Mouse (Mus musculus): Measurements from ENCODE around the gene Ralgapa2.
A peak's percentile ranks its signal among the peaks of the same experiment; 100 is the strongest.
"Not testable (repeated sequence)": the region's sequence is repeated elsewhere in the genome, so short reads cannot be mapped to it uniquely, and the experiment has no call there.

The Ralgapa2 gene

DNA sequence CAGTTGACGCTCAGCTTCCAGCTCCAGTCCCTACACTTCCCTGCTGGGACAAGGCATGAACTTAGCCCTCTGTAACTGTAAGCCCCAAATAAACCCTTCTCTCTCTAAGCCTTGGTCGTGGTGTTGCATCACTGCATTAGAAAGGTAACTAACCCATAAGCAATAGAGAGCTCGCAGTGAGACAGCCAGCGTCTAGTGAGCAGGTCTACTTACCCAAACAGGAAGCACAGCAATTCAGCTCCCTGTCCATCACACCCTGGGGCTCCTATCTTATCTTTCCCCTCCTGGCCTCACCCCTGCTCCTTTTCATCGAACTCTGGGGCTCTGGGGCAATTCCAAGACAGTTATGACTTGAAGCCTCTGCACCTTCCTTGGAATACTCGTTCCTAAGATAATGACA is 13.8 kb downstream of the Ralgapa2 start:
- no peak for DNase-seq (ENCODE audit: low read depth)

DNA sequence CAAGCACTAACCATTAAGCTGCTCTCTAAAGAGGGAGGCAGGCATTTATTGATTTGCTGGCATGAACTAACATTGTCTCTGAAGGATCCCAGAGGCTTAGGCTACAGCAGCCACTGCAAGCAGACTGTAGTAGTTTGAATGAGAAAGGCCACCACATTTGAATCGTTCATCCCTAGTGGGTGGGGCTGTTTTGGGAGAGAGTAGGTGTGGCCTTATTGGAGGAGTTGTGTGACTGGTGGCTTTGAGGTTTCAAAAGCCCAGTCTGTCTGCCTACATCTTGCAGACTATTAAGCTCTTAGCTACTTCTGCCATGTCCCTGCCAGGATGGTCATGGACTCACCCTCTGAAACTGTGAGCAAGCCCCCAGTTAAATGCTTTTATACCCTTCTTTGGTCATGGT is 15.1 kb downstream of the Ralgapa2 start:
- no peak for DNase-seq (ENCODE audit: low read depth)

DNA sequence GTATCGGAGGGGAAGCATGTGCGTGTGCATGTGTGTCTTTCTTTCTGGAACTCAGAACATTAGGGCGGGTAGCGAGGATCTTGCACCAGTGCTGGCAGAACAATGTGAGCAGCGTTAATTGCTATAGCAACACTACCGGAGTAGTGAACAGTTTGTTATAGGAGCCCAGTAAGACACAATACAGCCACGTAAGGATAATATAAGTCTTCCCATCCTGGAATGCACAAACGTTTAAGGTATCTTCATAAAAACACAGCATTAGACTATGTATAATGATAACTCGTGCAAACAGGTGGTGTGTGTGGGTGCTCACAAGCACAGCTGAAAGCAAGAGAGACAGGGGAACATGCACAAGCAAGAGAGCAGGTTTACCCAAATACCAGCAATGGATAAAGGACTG is 16.4 kb downstream of the Ralgapa2 start:
- DNase-seq (ENCODE audit: low read depth) = no peak

DNA sequence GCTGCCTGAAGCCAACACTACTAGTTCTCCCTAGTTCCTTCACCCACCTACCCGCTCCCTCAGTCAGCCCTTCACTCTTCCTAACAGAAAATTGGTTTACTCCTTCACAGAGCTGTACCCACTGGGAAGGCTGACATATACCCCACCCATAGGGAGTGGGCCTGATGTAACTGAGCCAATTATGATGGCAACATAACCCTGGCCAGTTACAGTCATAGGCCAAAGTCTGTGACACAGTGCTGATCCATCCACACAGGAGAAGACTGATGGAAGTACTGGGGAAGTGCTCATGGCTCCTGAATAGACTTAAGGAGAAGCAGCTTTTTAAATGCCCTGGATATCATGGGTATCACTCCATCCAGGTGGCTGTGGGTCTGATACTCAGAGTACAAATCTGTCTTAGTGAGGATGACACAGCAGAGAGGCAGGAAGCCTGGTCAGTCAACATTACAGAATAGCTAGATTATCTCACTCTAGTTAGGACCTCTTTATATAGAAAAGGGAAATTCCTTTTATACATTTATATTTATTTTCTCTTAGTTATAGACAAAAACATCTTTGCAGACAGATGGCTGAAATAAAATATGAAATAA is 18.7 kb downstream of the Ralgapa2 start:
- DNase-seq (ENCODE audit: low read depth) = peak; percentile 40

DNA sequence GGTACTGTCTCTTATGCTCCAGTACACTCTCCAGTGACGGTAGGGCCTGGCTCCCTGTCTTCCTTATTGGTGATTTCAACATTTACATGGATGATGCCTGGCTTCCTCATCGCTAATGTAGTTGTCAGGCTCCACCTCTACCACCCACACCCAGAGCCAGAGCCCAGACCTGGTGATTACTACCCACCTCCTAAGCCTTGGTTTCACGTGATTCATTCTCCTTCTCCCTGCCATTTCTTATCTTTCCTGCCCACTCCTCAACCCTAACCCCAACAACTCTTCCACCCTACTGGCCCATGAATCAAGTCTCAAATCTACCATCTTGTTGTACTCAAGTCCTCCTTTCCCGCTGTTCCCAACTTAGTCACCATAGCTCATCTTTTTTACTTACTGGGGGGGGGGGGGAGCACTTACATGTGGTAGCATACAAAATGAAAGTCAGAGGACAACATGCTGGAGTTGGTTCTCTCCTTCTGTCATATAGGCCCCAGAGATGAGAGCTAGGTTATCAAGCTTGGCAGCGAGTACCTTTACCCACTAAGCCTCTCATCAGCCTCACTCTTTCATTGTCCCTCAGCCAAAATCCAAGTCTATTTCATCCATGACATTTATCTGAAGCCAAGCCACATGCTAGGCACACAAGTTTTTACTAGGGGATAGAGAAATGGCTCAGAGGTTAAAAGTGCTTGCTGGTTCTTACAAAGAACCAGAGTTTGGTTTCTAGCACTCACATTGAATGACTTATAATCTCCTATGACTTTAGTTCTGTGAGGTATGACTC is 20.1 kb downstream of the Ralgapa2 start:
- DNase-seq (ENCODE audit: low read depth) = no peak

DNA sequence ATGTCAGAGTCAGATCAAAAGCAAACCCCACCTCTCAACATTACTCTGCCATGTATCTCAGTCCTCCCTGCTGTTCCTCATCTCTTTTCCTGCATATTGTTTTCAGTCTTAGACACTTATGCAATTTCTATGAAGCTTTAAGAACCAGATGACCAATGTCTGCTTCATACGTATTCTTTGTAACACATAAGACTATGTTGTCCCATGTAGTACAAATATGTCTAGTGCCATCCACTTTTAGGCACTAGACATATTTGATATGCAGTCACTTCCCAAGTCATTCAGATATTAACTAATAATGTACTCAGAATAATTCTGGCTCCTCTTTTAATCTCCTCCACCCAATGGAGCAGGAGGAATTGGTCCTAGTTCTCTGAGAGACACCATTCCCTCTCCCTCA is 21.2 kb downstream of the Ralgapa2 start:
- no peak for DNase-seq (ENCODE audit: low read depth)

DNA sequence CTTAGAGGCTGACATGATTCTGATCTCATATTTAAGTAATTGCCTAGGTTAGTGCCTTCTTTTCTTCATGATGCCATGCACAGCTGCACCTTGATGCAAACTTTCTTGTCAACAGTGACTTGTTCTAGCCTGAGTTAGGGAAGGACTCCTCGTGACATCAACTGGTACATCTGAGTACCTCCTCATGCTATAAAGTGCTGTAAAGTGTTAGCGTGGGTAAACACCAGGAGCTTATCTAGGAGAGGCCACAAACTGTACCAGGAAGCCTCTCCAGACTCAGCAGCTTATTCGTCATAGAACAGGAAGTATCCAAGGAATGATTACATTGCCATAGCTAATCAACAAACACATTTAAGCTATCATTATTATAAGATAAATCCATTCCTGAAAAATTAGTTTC is 23.9 kb downstream of the Ralgapa2 start:
- DNase-seq (ENCODE audit: low read depth) = no peak

DNA sequence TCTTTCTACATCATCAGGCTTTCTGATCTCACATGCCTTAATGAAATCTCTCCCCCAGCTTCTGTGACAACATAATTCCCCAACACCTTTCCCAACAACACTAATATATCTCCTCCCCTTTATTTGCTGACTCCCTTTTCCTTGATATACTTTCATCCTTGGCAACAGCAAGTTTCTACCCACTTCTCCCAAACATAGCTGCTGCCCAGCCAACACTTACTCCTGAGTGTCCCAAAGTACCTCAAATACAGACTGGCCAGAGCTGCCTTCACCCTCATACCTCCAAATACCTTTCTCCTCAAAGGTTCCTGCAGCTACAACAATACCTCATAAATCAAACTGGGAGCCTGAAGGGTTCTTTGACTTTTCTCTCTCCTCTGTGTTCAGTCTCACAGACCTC is 29.3 kb downstream of the Ralgapa2 start:
- DNase-seq (ENCODE audit: low read depth) = no peak

DNA sequence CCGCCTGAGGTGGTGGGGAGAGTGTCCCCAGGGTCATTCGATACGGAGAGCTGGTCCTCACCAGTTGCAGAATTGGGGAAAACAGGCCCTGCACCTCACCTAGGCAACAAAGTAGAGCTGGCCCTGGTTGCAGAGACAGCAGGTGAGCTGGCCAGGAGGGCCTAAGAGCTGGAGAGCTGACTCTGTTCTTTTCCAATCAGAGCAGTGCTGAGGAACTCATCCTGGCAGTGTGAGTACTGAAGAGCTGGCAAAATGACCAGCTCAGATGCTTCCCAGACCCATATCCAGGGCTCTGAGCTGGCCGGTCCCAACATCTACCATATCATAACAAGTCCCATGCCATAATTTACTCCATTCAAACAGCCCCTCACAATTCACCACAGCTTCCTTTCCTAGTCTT is 34.7 kb downstream of the Ralgapa2 start:
- DNase-seq (ENCODE audit: low read depth) = no peak

DNA sequence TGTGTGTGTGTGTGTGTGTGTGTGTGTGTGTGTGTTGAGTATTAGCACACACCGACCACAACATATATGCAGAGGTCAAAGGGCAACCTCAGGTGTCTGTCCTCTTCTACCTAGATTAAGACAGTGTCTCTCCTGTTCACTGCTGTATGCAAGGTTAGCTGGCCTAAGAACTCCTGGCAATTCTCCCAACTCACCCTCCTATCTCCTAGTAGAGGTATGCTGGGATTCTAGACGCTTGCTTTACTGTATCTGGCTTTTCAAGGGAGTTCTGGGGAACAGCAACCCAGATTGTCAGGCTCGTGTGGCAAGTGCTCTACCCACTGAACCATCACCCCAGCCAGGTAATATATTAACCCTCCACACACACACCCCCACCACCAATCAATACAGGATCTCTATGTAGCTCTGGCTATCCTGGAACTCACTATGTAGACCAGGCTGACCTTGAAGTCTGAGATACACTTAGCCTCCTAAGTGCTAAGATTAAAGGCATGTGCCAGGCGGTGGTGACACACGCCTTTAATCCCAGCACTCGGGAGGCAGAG is 35.6 kb downstream of the Ralgapa2 start:
- no peak for DNase-seq (ENCODE audit: low read depth)

DNA sequence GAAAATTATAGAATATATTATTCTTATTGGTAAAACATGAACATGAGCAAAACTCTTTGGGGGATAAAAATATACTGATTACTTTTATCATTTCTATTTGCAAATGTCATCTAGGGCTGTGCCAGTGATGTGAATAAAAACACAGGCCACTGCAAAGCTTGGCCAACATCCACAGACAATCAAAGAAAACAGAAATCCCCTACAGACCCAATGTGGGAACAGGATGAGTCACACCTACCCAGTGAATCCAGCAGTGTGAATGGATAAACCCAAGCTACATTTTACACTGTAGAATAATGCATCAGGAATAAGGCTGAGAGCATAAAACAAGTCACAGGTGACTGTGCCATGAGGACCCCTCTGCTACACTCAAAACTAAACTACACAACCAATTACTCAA is 36.1 kb downstream of the Ralgapa2 start:
- DNase-seq (ENCODE audit: low read depth) = no peak

DNA sequence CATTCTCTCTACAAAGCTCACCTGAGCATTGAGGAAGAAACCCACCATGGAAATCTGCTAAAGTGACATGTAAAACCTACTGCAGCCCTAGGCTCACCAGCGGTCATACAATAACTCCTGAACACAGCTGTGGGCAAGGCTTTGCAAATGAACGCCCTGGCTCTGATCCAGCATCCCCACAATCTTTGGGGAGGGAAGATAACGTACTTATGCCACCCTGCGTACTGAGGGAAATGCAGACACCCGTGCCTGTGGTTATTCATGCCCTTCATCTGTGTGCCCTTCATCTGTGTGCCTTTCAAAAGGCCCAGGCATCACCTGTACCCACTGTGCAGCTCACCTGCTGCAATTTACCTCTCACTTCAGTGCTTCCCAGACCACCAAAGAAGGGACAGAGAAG is 41.2 kb downstream of the Ralgapa2 start:
- peak; percentile 12 for DNase-seq (ENCODE audit: low read depth)

DNA sequence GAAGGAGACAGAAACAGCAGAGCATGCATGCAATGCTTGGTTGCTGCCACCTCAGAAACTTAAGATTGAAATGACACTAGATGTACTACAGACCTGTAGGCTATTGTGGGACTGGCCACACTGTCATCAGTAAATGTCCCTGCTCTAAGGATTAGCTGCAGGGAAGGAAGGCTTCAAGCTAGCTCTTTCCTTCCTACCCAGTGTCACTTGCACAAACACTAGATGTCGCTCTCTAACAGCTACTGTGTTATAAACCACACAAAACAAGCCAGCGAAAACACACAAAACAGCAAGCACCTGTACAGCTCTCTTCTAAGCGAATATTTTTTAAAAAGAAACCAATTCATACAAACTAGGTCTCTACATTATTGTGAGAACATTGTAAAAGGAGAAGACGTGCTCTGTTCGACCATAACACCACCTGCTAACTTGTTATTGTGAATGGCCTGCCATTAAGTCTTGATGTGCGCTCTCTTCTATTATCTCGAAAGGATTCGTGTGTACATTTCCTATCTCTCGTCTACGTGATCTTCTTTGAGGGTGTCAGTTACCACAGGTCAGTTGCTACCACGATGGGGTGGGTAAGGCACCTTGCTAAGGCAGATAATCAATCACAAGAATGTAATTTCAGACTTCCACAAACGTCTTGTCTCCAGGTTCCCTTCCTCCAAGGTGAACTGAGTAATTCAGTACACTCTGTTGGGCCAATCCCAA is 42.3 kb downstream of the Ralgapa2 start:
- peak; percentile 64 for DNase-seq (ENCODE audit: low read depth)

DNA sequence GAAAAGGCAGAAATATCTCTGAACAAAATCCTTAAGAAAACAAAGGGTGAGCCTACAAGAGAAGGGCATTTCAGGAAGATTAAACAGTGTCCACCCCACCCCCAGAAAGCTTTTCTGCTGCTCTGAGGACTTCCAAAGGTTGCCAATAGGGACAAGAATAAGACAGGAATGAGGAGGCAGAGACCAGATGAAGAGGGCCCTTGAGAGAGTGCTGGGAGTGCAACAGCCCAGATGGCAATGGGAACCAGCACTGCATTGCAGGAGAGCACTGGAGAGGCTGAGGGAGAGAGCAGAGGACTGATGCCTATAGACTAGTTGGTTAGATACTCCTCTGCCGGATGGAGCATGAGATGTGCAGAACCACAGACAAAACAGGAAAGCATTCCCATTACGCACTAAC is 43.2 kb downstream of the Ralgapa2 start:
- DNase-seq (ENCODE audit: low read depth) = no peak

DNA sequence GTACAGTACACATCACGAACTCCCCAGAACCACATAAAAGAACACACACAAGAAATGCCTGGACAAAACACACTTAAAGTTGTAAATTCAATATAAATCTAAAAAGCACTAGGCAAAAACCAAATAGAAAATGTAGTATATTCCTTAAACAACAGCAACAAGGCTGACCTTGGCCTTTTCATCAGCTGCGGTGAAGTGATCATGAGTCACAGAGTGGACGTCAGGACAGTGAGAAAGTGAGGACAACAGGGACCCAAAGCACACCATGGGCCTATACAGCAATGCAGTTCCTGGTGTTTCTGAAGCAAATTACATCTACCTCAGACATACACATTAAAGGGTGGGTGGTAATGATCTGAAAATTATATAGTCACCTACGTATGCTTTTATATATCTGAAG is 44.1 kb downstream of the Ralgapa2 start:
- DNase-seq (ENCODE audit: low read depth) = peak; percentile 20

DNA sequence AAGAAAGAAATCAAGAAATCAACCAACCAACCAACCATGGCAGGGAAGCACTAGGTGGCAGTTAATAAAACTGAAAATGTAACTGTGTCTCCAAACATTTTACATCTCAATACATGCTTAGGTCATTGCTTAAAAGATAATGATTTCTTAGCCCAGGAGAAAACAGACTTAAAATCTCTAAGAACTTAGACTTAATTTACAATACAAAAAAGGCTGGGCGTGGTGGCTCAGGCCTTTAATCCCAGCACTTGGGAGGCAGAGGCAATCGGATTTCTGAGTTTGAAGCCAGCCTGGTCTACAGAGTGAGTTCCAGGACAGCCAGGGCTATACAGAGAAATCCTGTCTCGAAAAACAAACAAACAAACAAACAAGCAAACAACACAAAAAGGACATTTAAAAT is 45.3 kb downstream of the Ralgapa2 start:
- not testable (repeated sequence) for DNase-seq (ENCODE audit: low read depth)

DNA sequence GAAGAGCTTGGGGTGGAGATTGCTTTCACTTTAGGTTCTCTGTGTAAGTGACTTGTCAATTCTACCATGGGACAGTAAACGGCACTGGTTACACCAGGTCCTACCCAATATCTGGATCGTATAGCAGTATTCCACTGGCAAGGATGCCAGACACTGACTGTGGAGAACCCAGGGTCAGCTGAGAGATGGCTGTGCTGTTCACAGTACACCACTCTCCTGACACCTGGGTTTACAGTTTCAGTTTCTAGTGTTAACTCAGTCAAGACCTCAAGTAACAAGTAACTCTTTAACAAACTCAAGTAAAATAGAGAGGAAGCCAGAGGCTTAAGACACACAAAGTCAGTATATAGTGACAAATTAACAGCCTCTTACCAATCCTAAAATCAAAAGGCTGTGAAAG is 54.6 kb downstream of the Ralgapa2 start:
- DNase-seq (ENCODE audit: low read depth) = no peak

DNA sequence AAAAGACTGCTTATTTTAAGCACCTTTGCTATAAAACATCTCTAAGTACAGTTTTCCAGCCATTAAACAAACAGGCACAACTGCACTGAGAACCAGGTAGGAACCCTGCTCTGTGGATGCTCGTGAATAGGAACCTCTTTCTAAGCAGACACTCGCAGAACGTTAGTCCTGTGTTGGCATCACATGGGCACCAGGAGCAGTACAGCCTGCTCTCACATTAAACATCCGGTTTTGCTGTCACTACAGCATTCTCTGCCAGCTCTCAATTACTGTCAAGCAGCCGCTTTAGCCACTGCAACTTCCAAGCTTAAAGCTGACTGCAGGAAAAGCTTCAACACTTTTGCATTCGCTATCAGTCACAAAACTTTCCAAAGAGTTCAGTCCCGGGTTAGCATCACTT is 55.5 kb downstream of the Ralgapa2 start:
- no peak for DNase-seq (ENCODE audit: low read depth)

DNA sequence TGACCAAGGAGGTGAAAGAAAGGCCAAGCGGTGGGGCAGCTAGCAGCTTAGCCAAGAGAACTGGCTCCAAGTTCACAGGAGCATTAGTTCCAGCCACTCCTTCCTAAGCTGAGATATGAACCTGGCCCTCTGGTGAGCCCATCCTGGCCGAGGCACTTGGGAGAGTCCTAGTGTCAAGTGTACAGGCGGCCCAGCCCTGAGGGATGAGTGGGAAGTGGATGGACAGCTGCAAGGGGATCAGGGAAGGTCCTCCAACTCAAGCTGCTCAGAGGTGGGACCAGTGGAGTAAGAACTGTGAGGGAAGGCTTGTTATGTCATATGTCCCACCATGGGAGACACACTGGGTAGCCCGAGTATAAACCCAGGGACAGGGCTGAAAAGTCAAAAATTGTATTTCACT is 56.1 kb downstream of the Ralgapa2 start:
- no peak for DNase-seq (ENCODE audit: low read depth)

DNA sequence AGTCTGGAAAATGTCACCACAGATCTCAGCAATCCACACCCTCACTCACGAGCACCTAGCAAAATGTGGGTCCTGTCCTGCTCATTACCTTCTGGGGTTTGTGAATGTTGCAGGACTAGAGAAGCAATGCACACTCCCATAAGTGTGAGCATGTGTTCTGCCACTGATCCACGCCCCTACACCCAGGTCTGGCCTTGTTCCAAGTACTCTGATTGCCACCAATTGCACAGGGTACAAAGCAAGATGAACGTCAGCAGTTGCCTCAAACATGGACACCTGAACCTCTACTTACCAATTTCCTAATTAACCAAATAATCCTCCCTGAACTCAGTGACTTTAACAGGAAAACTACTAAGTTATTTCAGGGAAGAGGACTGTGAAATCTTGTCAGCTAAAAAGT is 68.1 kb downstream of the Ralgapa2 start:
- no peak for DNase-seq (ENCODE audit: low read depth)

DNA sequence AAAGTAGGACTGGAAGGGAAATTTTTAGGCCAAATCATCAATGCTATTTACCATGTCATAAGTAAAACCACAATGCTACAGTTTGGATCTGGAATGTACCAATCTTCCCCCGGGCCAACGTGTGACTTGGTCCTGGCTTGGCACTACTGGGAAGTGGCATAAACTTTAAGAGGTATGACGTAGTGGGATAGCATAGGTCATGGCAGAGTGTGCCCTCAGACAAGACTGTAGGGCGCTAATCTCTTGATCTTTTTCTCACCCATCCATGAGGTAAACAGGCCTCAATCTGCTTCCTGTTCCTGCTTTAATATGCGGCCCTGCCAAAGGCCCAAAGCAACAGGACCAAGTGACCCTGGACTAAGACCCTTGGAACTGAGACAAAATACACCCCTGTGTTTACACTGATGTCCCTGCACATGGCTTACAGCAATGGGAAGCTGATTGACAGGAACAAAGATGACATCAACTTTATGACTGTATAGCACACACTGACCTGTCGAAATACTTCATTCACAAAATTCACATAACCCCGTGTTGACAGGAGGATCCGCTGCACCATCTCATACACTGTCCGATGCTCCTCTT is 68.8 kb downstream of the Ralgapa2 start:
- DNase-seq (ENCODE audit: low read depth) = no peak

DNA sequence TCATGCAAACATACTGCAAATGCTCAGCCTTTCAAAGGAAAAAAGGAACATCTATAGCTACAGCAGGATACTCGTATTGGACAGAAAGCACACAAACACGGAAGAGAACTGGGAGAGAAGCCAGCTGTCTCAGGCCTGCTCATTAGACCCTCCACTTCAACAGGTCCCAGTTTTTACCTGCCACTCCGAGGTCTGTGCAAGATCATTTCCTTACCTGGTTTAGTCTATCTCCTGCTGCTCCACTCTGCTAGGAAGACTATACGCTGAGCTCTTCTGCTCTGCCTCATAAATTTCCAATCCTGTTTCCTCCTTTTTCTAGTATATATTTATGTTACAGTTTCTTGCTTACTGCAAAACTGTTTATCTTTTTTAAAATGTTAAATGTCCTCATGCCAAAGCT is 70.4 kb downstream of the Ralgapa2 start:
- DNase-seq (ENCODE audit: low read depth) = no peak

DNA sequence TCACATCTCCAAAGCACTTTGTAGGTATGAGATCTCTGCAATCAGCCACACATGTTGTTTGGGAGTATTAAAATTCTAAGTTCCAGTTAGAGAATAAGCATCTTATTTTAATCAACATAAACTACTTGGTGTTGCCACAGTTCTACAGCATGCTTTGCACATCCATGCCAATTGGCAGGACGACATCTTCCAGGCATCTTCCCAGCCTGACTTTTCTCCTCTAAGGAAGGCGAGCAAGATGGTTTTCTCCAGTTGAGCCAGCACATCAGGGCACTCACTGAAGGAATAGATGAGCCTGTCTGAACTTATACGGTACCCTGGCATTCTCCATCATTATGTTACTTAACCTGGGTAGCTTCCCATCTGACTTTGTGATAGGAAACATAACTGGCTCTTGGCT is 83.4 kb downstream of the Ralgapa2 start:
- DNase-seq (ENCODE audit: low read depth) = no peak

Data from 416B (cell line).